Mouse (Mus musculus) G1E (cell line): ENCODE measurements around the gene Srms. TPM values are rescaled to one million over a fixed set of nuclear protein-coding genes. Genes with fewer than 3 reads are reported as not detected.
A peak's percentile ranks its signal among the peaks of the same experiment; 100 is the strongest.

Experiments
- ATAC-seq: 2 replicates; pipeline ENCODE4 v1.8.0; 2016; ENCODE audit warnings: mild to moderate bottlenecking; ENCODE audit not compliant: insufficient number of reproducible peaks, poor library complexity, low FRiP score, severe bottlenecking; ENCODE audit errors: extremely low read depth
- DNase-seq: peaks from one replicate; pipeline ENCODE4 v3.0.0; 2012; ENCODE audit warnings: low spot score
- H3K27me3 ChIP-seq: 2 replicates; pipeline ENCODE4 v1.6.1; 2012; ENCODE audit warnings: mild to moderate bottlenecking, low read length, inconsistent platforms; ENCODE audit not compliant: insufficient read depth
- H3K36me3 ChIP-seq: replicated peaks from 2 replicates; pipeline ENCODE3; 2012; ENCODE audit warnings: mild to moderate bottlenecking, inconsistent platforms
- H3K4me1 ChIP-seq: 2 replicates; pipeline ENCODE4 v1.6.1; 2012; ENCODE audit warnings: low read depth, low read length, inconsistent platforms, mixed read lengths; ENCODE audit not compliant: insufficient read depth
- H3K4me3 ChIP-seq: 2 replicates; pipeline ENCODE4 v1.5.1; 2012; ENCODE audit warnings: low read depth, mild to moderate bottlenecking, inconsistent platforms, low read length, moderate library complexity, mixed read lengths
- H3K9me3 ChIP-seq: replicated peaks from 2 replicates; pipeline ENCODE4 v1.6.1; 2012; ENCODE audit warnings: inconsistent platforms
- CTCF ChIP-seq: IDR thresholded peaks from 2 replicates; pipeline ENCODE4 v1.5.1; 2012; ENCODE audit warnings: low read depth, low read length, inconsistent platforms, mixed read lengths
- GATA1 ChIP-seq: IDR thresholded peaks from 2 replicates; pipeline ENCODE4 v1.6.1; 2012; ENCODE audit warnings: borderline replicate concordance, low read length, inconsistent platforms, mixed read lengths
- GATA2 ChIP-seq: IDR thresholded peaks from 2 replicates; pipeline ENCODE4 v1.6.1; 2012; ENCODE audit warnings: low read depth, low read length, inconsistent platforms, borderline replicate concordance
- POLR2AphosphoS5 ChIP-seq: IDR thresholded peaks from 2 replicates; pipeline ENCODE4 v1.6.1; 2012; ENCODE audit warnings: low read depth, low read length, inconsistent platforms; ENCODE audit not compliant: insufficient replicate concordance
- TAL1 ChIP-seq: conservative IDR thresholded peaks from 2 replicates; pipeline ENCODE4 v1.6.1; 2012; ENCODE audit warnings: low read depth, low read length, inconsistent platforms, mixed read lengths
- polyA plus RNA-seq: library from polyadenylated mRNA; stranded (reverse); fragments of >175 nt; gene quantifications from 2 replicates; pipeline ENCODE4 v1.2.3, GENCODE M21; 2012
- total RNA-seq, 2 experiments: library from RNA; stranded (forward) in 1 of 2; stranded (reverse) in 1 of 2; fragments of 200-1000 nt in 1 of 2; fragments of >200 nt in 1 of 2; fragmentation: Nextera tagmentation in 1 of 2; gene quantifications; 2 replicates each; pipeline ENCODE4 v1.2.3; 2014 to 2017

Srms gene
- total RNA-seq (2014; fragmentation: Nextera tagmentation) (0.30 TPM in 1 of 2 replicates, not detected in the other), total RNA-seq (2017) (0.06 TPM in 1 of 2 replicates, not detected in the other), polyA plus RNA-seq (not detected in 2 replicates)

DNA sequence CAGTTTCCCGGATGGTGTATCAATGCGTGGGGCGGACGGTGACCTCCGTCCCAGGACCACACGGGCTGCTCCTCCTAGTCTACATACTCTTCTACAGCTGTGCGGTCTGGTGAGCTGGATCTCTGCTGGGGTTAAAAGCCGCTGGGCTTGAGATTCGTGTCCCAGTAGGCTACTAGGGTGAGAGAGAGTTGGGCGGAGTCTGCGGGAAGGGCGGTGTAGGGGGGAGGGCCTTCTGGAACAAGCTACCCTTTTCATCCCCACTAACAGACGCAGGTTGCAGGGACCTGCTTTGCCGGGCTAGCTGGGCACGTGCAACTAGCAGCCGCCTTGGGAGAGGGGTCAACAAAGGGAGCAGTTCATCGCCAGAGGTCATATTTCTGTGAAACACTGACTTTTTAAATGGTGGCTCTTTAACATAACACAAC is at the start of gene Srms:
Gene Srms (minus strand): TSS at position 165 of the 425 bp plus-strand sequence.
- no peak for DNase-seq
- H3K4me3 ChIP-seq, result no peak within 1 kb of the TSS

DNA sequence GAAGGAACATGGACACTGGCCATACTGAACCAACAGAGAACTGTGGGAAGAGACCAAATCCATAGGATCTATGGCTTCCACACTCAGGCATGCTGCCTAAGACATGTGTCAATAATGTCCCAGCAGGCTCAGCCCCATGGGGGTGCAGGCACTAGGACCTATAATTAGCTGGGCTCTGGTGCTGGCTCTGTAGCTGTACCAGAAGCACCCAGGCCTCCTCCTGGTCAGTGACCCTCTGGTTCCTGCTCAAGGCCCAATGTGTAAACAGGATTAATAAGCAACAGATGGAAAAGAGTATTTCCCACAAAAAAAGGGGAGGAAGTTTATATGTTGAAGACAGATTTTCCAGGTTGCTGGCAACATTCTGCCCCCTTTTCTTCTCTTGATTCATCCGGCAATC is 40.3 kb upstream of the Srms start:
- Histone ChIP-seq H3K9me3 (no peaks in the 10 kb centered on the region), H3K4me1 (no peaks in the 10 kb centered on the region), H3K27me3 (no peaks in the 10 kb centered on the region), H3K36me3 (peaks cover 77% of the 10 kb centered on the region), H3K4me3 (no peak overlapping the region)
- no peak for ATAC-seq
- no peak for TF ChIP-seq POLR2AphosphoS5
- no peak for TF ChIP-seq GATA1
- TF ChIP-seq TAL1, result no peak
- no peak for DNase-seq

More for the DNA sequence above, at the start of gene Srms:
- H3K9me3 ChIP-seq, result no peaks in the 10 kb centered on the region
- H3K36me3 ChIP-seq, result no peaks in the 10 kb centered on the region
- TF ChIP-seq TAL1, result no peak
- TF ChIP-seq GATA1, result no peak
- no peak for TF ChIP-seq GATA2
- peaks cover 51% of the 10 kb centered on the region for H3K27me3 ChIP-seq
- no peaks in the 10 kb centered on the region for H3K4me1 ChIP-seq
- ATAC-seq, result no peak

DNA sequence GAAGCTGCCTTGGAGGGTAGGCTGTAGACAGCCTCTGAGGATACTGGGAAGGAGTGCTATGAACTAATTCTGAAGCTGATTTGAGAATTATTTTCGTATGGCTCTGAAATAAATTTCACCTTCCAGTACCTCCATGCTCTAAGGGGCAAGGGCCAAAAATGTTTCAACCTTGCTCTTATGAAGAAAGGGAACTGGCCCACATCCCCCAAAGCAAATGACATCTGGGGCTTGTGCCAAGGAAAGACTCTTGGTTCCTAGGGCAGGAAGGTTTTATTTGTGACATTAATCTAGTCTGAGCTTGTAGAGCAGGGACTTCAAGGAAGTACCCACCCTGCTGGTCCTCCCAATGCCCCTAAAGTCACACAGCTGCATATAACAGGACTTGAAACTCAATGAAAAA is 38.9 kb upstream of the Srms start:
- no peaks in the 10 kb centered on the region for H3K9me3 ChIP-seq
- DNase-seq (no peak), ATAC-seq (no peak)
- H3K4me1 ChIP-seq, result no peaks in the 10 kb centered on the region
- H3K4me3 ChIP-seq, result no peak overlapping the region
- peaks cover 63% of the 10 kb centered on the region for H3K36me3 ChIP-seq
- H3K27me3 ChIP-seq, result no peaks in the 10 kb centered on the region; the same call in 1 of the 2 replicates
- TF ChIP-seq GATA2 (no peak), GATA1 (no peak), POLR2AphosphoS5 (no peak), CTCF (no peak), TAL1 (no peak)

- DNase-seq, result no peak
- TF ChIP-seq CTCF, result no peak
- no peak for TF ChIP-seq TAL1
- no peak for TF ChIP-seq POLR2AphosphoS5
- no peak for ATAC-seq
- Histone ChIP-seq H3K4me3 (no peak overlapping the region), H3K36me3 (peaks cover 38% of the 10 kb centered on the region), H3K9me3 (no peaks in the 10 kb centered on the region), H3K27me3 (no peaks in the 10 kb centered on the region; the same call in 1 of the 2 replicates), H3K4me1 (peaks cover 2% of the 10 kb centered on the region)
Measured at GRCm38 (mm10) chr2:181249217-181249616, 36.2 kb upstream of the Srms start.

DNA sequence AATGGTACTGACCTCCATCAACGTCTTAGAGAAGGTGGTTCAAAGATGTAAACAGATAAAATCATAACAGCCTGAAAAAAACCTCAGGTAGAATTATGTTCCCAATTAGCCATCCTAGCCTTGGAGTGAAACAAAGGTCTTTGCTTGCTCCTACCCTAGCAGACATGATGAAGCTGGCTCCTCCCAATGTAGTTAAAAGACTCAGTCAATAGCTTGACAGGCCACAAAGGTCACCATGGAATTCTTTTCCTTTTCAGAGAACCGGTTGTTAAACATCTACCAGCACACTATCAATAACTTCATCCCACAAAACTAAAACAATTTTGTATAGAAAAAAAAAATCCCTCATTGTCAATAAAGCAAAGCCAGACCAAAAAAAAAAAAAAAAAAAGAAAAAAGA is 32.0 kb upstream of the Srms start:
- Histone ChIP-seq H3K4me1 (peaks cover 32% of the 10 kb centered on the region), H3K9me3 (no peaks in the 10 kb centered on the region), H3K36me3 (peaks cover 11% of the 10 kb centered on the region), H3K27me3 (no peaks in the 10 kb centered on the region; the same call in 1 of the 2 replicates), H3K4me3 (no peak overlapping the region)
- TF ChIP-seq POLR2AphosphoS5 (no peak), GATA1 (no peak), TAL1 (no peak), GATA2 (no peak), CTCF (no peak)
- DNase-seq (no peak), ATAC-seq (no peak)

DNA sequence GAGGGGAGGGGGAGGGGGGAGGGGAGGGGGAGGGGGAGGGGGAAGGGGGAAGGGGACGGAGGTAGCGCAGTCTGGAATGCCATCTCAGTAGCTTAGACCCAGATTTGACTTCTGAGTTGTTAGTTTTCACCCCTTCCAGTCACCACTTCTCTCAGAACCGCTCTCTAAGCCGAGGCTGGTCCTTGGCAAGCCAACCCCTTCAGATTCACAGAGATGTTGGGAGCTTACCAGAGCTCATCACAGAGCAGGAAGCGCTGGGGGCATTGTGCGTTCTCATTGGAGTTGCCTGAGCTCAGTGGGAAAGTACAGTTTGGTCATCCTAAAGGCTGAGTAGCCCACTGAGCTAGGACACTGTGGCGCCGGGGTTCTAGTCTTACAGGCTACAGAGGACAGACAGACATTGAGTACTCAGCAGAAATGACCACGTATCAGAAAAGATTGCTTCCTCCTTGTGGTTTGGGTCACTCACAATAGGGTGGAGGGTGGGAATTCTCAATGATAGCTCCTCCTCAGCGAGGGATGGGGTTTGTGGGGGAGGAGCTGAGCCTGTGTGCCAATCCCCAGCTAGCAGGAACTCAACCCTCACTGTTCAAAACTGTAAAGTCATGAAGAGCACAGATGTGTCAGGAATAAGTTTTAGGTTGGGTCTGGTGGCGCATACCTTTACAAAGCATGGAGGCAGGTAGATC is 30.9 kb upstream of the Srms start:
- no peak for TF ChIP-seq TAL1
- no peak for TF ChIP-seq CTCF
- TF ChIP-seq POLR2AphosphoS5, result no peak
- no peak for TF ChIP-seq GATA1
- TF ChIP-seq GATA2, result no peak
- no peaks in the 10 kb centered on the region for H3K9me3 ChIP-seq
- peaks cover 22% of the 10 kb centered on the region for H3K36me3 ChIP-seq
- peak overlapping the region; percentile 38; the same call in 1 of the 2 replicates for H3K4me3 ChIP-seq
- peaks cover 44% of the 10 kb centered on the region for H3K4me1 ChIP-seq
- ATAC-seq, result peak; percentile 91
- no peaks in the 10 kb centered on the region; the same call in 1 of the 2 replicates for H3K27me3 ChIP-seq
- peak; percentile 85 for DNase-seq
